Mouse (Mus musculus) hindbrain, embryonic 12.5 days (tissue): ENCODE measurements at regions not wholly inside any gene's neighbourhood (a gene's known extent, or its start where the extent isn't known, plus 50 kb on each side); places are given as distances from the start of the nearest gene placed in this dataset.

ENCODE experiments used
- ATAC-seq: fragments of 200-750 bp; cut with Nextera tagmentation; 2 replicates; pipeline ENCODE4 v1.8.0; 2017; ENCODE audit warnings: moderate TSS enrichment; ENCODE audit not compliant: low FRiP score
- H3K27ac ChIP-seq: fragments of 300-500 bp; sonication (generic); 2 replicates; pipeline ENCODE4 v1.5.1; 2016; ENCODE audit warnings: mild to moderate bottlenecking
- H3K27me3 ChIP-seq: fragments of 300-500 bp; sonication (generic); 2 replicates; pipeline ENCODE4 v1.6.1; 2016; ENCODE audit warnings: mild to moderate bottlenecking
- H3K36me3 ChIP-seq: fragments of 300-500 bp; sonication (generic); 2 replicates; pipeline ENCODE4 v1.6.1; 2016; ENCODE audit warnings: mild to moderate bottlenecking
- H3K4me1 ChIP-seq: fragments of 300-500 bp; sonication (generic); 2 replicates; pipeline ENCODE4 v1.6.1; 2016
- H3K4me2 ChIP-seq: fragments of 300-500 bp; sonication (generic); replicated peaks from 2 replicates; pipeline ENCODE4 v1.6.1; 2016; ENCODE audit warnings: mild to moderate bottlenecking
- H3K4me3 ChIP-seq: fragments of 300-500 bp; sonication (generic); 2 replicates; pipeline ENCODE4 v1.5.1; 2016; ENCODE audit warnings: mild to moderate bottlenecking
- H3K9ac ChIP-seq: fragments of 300-500 bp; sonication (generic); 2 replicates; pipeline ENCODE4 v1.6.1; 2016; ENCODE audit warnings: mild to moderate bottlenecking, moderate library complexity
- H3K9me3 ChIP-seq: fragments of 300-500 bp; sonication (generic); replicated peaks from 2 replicates; pipeline ENCODE4 v1.6.1; 2016; ENCODE audit warnings: mild to moderate bottlenecking
- WGBS: fragments of 180-500 bp; shearing (Covaris S2); methylation state at CpG from one replicate; pipeline ENCODE4 v1.1.7; 2016; 5-methylcytosine and 5-hydroxymethylcytosine counted together

DNA sequence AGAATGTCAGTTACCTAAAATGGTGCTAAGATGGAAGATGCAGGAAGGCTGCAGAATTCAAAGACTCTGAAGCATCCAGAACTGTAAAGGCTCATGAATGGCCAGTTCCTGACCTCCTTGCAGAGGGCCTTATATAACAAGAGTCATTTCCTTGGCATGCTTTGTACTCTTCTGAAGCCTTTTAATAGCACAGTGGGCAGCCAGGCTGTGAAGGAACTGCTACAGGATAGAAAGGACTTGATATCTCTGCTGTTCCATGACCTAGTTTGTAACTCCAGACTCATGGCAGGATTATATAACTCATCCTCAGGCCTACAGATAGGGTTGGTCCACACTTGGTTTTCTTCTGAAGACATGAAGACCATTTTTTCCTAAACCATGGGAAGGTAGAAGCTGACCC lies 143.7 kb upstream of the Mmadhc start:
- Histone ChIP-seq H3K27me3 (no peaks in the 10 kb centered on the region), H3K9ac (no peak overlapping the region), H3K4me2 (no peak overlapping the region), H3K4me3 (no peak overlapping the region), H3K9me3 (no peaks in the 10 kb centered on the region), H3K36me3 (no peaks in the 10 kb centered on the region), H3K4me1 (0 out of 2 replicates have a peak, but pooled peaks cover 4% of the 10 kb centered on the region), H3K27ac (no peak overlapping the region)
- no peak for ATAC-seq

DNA sequence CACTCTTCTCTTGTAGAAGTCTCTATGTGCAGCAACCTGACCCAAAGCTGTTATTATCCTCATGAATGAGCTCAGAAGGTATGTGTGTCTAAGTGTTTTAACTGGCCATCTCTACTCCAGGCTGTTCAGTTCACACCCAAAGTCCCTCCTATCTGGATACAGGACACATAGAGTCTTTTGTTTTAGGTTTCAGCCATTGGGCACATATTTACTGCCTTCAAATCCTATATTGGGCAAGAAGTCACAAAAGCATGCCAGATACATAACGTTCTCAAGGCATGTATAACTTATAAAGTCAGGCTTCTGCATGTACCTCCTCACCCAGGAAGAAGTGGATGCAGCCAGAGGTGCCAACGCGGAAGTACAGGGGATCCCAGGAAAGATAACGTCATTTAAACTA lies 136.6 kb upstream of the Mmadhc start:
- WGBS: 92% methylated on average over 4 of the region's 4 CpGs
- H3K9ac ChIP-seq: no peak overlapping the region

DNA sequence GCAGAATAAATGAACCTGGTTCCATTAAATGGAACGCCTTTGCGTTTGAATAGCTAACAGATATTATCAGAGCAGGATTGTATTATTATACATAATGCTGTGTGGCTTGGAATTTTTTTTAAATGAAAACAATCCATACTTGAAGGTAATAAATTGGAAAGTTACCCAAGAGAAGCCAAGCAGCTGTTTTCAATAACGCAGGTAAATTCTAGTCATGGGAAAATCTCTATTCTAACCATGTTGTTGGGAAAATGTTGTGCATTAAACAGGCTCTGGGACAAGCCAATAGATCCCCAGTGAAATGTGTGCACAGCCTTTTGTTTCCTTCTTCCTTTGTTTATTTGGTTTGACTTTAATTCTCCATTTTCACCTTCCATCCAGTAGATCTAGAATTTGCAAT lies 128.6 kb upstream of the Mmadhc start:
- Histone ChIP-seq H3K4me1 (no peaks in the 10 kb centered on the region), H3K27ac (no peak overlapping the region), H3K36me3 (no peaks in the 10 kb centered on the region), H3K9me3 (no peaks in the 10 kb centered on the region), H3K4me2 (no peak overlapping the region), H3K4me3 (no peak overlapping the region), H3K9ac (no peak overlapping the region), H3K27me3 (no peaks in the 10 kb centered on the region)
- WGBS: 81% methylated on average over 3 of the region's 3 CpGs
- ATAC-seq: no peak

More for the DNA sequence above, 136.6 kb upstream of the Mmadhc start:
- Histone ChIP-seq H3K4me2 (no peak overlapping the region), H3K27me3 (no peaks in the 10 kb centered on the region), H3K9me3 (no peaks in the 10 kb centered on the region), H3K4me1 (no peaks in the 10 kb centered on the region), H3K4me3 (no peak overlapping the region), H3K27ac (no peak overlapping the region), H3K36me3 (no peaks in the 10 kb centered on the region)
- ATAC-seq: no peak

DNA sequence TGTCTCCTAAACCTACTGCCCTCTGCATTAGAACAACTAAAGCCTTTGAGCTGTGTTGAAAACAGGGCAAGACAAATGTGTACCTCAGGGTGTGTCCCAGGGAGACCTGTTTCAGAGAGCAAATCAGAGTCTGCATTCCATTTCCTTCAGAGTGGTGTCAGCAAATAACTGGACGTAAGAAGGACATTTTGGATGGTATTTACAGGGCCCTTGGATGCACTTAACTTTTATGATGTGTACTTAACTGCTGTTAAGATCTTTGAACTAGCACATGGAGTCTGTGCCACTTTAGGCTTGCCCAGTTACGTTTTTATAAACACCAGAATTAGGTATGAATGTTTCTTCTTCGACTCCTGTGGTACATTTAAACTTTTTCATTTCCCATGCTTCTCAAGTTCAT lies 123.0 kb upstream of the Mmadhc start:
- H3K4me1 ChIP-seq: no peaks in the 10 kb centered on the region
- H3K9me3 ChIP-seq: no peaks in the 10 kb centered on the region
- H3K9ac ChIP-seq: no peak overlapping the region
- H3K4me3 ChIP-seq: no peak overlapping the region
- H3K36me3 ChIP-seq: no peaks in the 10 kb centered on the region
- H3K27ac ChIP-seq: no peak overlapping the region
- H3K4me2 ChIP-seq: no peak overlapping the region
- no peak for ATAC-seq
- 79% methylated on average over 3 of the region's 3 CpGs for WGBS
- no peaks in the 10 kb centered on the region for H3K27me3 ChIP-seq

DNA sequence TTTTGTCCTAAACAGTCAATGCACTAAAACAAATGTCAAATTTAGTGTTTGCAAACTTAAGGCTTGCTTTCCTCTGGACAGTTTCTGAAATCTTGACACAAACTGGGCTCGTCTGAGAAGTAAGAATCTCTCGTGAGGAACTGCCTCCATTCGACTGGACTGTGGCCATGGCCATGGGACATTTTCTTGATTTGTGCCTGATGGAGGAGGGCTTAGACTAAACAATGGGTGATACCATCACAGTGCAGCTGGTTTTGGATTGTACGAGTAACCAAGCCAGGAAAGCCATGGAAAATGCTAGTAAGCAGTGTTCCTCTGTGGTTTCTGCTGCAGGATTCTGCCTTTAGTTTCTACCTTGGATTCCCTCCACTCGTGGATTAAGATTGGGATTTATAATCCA lies 121.0 kb upstream of the Mmadhc start:
- no peak for ATAC-seq
- H3K9me3 ChIP-seq: no peaks in the 10 kb centered on the region
- H3K36me3 ChIP-seq: no peaks in the 10 kb centered on the region
- no peak overlapping the region for H3K4me2 ChIP-seq
- no peak overlapping the region for H3K9ac ChIP-seq
- no peak overlapping the region for H3K27ac ChIP-seq
- no peak overlapping the region for H3K4me3 ChIP-seq
- H3K27me3 ChIP-seq: no peaks in the 10 kb centered on the region
- no peaks in the 10 kb centered on the region for H3K4me1 ChIP-seq
- 90% methylated on average over 5 of the region's 5 CpGs for WGBS

DNA sequence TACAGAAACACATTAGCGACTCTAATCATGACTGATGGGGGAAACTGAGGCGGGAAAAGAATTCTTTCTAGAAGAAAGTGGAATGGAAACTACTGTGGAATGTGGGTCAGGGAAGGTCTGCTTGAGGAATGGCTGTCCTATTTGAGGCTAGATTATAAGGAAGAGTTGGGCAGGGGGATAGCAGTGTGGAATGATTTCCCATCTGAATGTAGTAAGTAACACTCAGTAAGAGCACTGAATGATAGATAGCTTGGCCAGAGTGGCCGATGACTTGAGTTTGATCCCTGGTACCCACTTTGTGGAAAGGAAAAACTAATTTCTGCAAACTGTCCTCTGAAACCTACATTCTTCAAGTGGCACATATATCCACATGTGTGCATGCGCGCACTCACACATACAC lies 120.5 kb upstream of the Mmadhc start:
- H3K4me3 ChIP-seq: no peak overlapping the region
- H3K27ac ChIP-seq: no peak overlapping the region
- H3K27me3 ChIP-seq: no peaks in the 10 kb centered on the region
- no peaks in the 10 kb centered on the region for H3K4me1 ChIP-seq
- no peak overlapping the region for H3K9ac ChIP-seq
- WGBS: 96% methylated on average over 5 of the region's 5 CpGs
- H3K36me3 ChIP-seq: no peaks in the 10 kb centered on the region
- ATAC-seq: no peak
- no peak overlapping the region for H3K4me2 ChIP-seq
- no peaks in the 10 kb centered on the region for H3K9me3 ChIP-seq

DNA sequence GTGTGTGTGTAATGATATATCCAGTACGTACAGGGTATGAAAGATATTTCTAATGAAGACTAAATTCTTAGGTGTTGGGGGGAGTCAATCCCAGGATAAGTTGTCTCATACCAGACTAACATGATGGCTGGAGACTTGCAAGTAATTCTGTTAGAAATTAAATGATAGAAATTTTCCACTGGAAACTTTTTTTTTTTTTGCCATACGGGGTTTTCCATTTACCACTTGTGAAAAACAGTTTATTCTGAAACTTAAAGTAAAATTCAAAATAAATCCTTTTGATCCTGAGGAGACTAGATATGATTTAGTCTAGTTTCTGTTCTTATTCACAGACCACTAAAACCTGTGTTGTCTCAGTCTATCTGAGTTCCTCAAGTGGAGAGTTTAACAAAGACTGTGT lies 119.5 kb upstream of the Mmadhc start:
- Histone ChIP-seq H3K4me1 (no peaks in the 10 kb centered on the region), H3K27ac (no peak overlapping the region), H3K9ac (no peak overlapping the region), H3K27me3 (no peaks in the 10 kb centered on the region), H3K9me3 (no peaks in the 10 kb centered on the region), H3K4me3 (no peak overlapping the region), H3K4me2 (no peak overlapping the region), H3K36me3 (no peaks in the 10 kb centered on the region)
- no peak for ATAC-seq
- 93% methylated on average over 2 of the region's 2 CpGs for WGBS

DNA sequence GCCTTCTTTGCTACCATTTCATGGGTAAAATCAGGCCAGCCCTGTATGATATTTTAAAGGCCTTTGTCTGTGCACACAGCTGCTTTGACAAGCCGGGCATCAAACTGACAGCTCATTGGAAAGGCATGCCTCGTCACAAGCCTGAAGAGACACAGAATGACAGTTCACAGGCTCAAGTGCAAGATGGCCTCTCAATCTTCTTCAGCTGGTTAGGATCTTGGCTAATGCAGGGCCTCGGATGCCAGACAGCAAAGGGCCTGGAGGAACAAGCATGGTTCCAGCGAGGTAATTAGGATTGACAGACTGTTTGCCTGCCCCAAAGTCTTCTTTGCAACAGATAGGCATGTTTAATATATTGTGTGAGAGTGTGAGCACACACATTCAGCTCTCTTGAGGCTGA lies 109.3 kb upstream of the Mmadhc start:
- no peak overlapping the region for H3K4me3 ChIP-seq
- no peaks in the 10 kb centered on the region for H3K36me3 ChIP-seq
- no peak overlapping the region for H3K9ac ChIP-seq
- no peak overlapping the region for H3K27ac ChIP-seq
- no peak overlapping the region for H3K4me2 ChIP-seq
- no peaks in the 10 kb centered on the region for H3K9me3 ChIP-seq
- H3K4me1 ChIP-seq: no peaks in the 10 kb centered on the region
- WGBS: 49% methylated on average over 4 of the region's 4 CpGs
- no peak for ATAC-seq
- H3K27me3 ChIP-seq: no peaks in the 10 kb centered on the region

DNA sequence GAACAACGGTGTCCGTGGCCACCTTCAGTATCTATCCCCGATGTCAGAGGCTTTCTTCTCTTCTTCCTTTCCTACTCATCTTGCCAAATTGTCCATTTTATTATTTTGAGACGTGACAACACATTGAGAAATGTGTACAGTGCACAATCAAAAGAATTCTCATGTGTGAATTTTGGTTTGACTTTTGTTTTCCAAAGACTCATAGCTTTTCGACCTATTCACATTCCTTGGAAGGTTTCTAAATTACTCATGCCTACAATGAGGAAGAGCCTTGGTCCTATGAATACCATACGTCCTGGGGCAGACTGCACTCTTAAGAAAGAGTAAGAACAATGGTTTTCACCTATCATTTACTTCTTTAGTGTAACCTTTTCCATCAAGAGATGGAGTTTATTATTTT lies 106.5 kb upstream of the Mmadhc start:
- no peak for ATAC-seq
- 85% methylated on average over 6 of the region's 6 CpGs for WGBS

DNA sequence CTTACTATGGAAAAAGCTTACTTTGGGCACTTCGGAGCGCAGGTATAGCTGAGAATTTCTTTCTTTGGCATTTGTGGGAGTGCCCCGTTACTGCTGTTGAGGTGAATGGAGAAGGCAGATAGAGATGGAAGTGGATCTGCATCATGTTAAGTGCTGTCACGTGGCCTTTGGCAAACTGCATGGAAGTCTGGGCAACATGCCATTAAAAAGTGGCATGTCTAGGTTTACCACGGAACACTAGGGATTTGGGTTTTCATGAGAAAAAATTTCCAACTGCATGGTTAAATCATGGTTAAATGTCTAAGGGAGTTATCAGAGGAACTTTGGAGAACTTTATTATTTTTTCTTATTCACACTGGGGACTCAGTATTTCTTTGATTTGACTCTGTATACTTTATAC lies 102.0 kb upstream of the Mmadhc start:
- no peak for ATAC-seq
- no peak overlapping the region for H3K4me3 ChIP-seq
- H3K27ac ChIP-seq: no peak overlapping the region
- H3K9ac ChIP-seq: no peak overlapping the region
- 85% methylated on average over 5 of the region's 5 CpGs for WGBS
- no peaks in the 10 kb centered on the region for H3K4me1 ChIP-seq
- H3K9me3 ChIP-seq: no peaks in the 10 kb centered on the region
- H3K4me2 ChIP-seq: no peak overlapping the region
- no peaks in the 10 kb centered on the region for H3K36me3 ChIP-seq
- H3K27me3 ChIP-seq: no peaks in the 10 kb centered on the region

More for the DNA sequence above, 106.5 kb upstream of the Mmadhc start:
- no peak overlapping the region for H3K9ac ChIP-seq
- H3K4me3 ChIP-seq: no peak overlapping the region
- no peaks in the 10 kb centered on the region for H3K36me3 ChIP-seq
- no peak overlapping the region for H3K4me2 ChIP-seq
- no peak overlapping the region for H3K27ac ChIP-seq
- H3K27me3 ChIP-seq: no peaks in the 10 kb centered on the region
- no peaks in the 10 kb centered on the region for H3K9me3 ChIP-seq
- H3K4me1 ChIP-seq: no peaks in the 10 kb centered on the region

DNA sequence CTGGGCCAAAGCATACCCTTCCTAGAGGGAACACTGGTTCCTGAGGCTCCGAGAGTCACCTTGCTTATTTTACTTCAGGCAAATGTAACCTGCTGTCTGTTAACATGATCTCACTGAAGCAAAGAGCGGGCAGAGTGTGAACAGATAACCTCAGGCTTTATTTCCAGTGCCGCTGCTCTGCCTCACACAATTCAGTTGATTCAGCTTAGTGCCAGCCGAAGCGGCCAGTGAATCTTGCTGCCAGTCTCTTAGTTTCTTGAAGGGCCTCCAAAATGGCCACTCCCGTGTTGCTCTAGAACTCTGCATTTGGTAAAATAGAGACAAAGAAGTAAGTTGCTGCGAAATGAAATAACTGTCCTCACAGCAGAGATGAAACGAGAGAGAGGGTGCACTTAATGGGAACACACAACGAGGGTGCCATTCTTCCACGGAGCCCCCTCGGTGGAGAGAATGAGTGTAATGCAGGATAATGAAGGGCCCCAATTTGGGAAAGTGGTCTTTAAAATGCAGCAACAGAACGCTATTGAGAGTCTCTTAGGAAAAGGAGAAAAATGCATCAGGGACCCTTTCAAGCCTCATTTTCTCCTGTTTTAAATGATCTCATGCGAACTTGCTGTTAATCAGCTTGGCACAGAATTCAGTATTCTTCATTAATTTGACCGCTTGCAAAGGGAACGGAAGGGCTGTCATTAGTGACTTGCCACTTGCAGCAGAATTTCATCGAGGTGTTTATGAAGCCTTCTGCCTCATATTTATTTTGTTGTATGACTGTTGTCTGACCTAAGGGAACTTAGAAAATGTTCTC lies 81.2 kb upstream of the Mmadhc start:
- Histone ChIP-seq H3K4me3 (no peak overlapping the region), H3K9me3 (no peaks in the 10 kb centered on the region), H3K27ac (no peak overlapping the region), H3K36me3 (no peaks in the 10 kb centered on the region), H3K27me3 (no peaks in the 10 kb centered on the region), H3K9ac (no peak overlapping the region), H3K4me2 (no peak overlapping the region), H3K4me1 (no peaks in the 10 kb centered on the region)
- WGBS: 78% methylated on average over 16 of the region's 16 CpGs
- no peak for ATAC-seq

DNA sequence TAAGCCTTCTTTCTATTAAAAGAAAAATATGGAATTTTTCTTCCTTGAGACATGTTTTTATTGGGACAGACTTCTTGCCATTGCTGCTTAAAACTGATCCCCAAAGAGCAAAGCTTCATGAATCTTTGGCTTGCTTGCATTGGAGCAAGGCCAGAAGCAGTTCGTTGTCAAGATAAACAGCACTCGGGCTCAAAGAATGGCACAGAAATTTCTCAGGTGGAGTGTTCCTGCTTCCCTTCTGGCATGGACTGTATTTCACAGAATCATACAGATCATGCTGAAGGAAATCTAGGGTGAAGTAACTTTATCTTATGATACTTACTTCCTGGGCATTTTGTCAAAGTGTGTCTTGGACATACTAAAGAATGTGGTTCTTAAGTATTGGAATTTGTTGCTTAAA lies 77.0 kb upstream of the Mmadhc start:
- Histone ChIP-seq H3K9me3 (no peaks in the 10 kb centered on the region), H3K27ac (no peak overlapping the region), H3K36me3 (no peaks in the 10 kb centered on the region), H3K27me3 (no peaks in the 10 kb centered on the region), H3K4me3 (no peak overlapping the region), H3K4me2 (no peak overlapping the region), H3K4me1 (no peaks in the 10 kb centered on the region), H3K9ac (no peak overlapping the region)
- no peak for ATAC-seq
- 76% methylated on average over 2 of the region's 2 CpGs for WGBS

DNA sequence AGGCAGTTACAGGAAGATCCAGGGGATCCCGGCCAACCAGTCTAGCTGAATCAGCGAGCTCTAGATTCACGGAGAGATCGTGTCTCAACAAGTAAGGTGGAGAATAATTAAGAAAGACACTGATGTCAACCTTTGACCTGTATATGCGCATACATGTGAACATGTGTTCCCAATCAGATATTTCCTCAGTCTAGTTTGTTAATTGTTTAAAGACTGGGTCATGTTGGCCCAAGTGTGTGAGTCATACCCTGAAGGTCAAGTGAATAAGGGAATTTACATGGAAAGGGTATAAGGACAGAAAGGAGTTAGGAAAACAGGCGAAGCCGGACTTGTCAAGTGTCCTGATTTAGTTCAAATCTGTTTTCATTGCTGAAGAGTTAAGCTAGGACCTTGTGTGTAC lies 76.4 kb upstream of the Mmadhc start:
- no peak for ATAC-seq
- Histone ChIP-seq H3K4me1 (no peaks in the 10 kb centered on the region), H3K9ac (no peak overlapping the region), H3K27me3 (no peaks in the 10 kb centered on the region), H3K4me3 (no peak overlapping the region), H3K4me2 (no peak overlapping the region), H3K9me3 (no peaks in the 10 kb centered on the region), H3K27ac (no peak overlapping the region), H3K36me3 (no peaks in the 10 kb centered on the region)
- 76% methylated on average over 7 of the region's 7 CpGs for WGBS
